Mouse (Mus musculus) ES-E14 (cell line): ENCODE measurements around the gene Zfp697.

Source experiments
- HCFC1 ChIP-seq: IDR thresholded peaks from 2 replicates; pipeline ENCODE4 v1.6.1; 2012; ENCODE audit warnings: low read length, inconsistent platforms, borderline replicate concordance; ENCODE audit not compliant: insufficient read depth
- ZC3H11A ChIP-seq: IDR thresholded peaks from 2 replicates; pipeline ENCODE4 v1.6.1; 2012; ENCODE audit warnings: low read depth, mild to moderate bottlenecking, inconsistent platforms, low read length, borderline replicate concordance
- ZNF384 ChIP-seq: IDR thresholded peaks from 2 replicates; pipeline ENCODE4 v1.6.1; 2012; ENCODE audit warnings: low read depth, low read length, inconsistent platforms

- TF ChIP-seq HCFC1: 0 out of 2 replicates have a peak, but pooled peaks have one; percentile 31
- TF ChIP-seq ZC3H11A: no peak
- TF ChIP-seq ZNF384: no peak
These were observed at the start of gene Zfp697 for GRCm38 (mm10) chr3:98382246-98382939.
